Mouse (Mus musculus) A20 (cell line): ENCODE measurements at regions not wholly inside any gene's neighbourhood (a gene's known extent, or its start where the extent isn't known, plus 50 kb on each side); places are given as distances from the start of the nearest gene placed in this dataset.

ENCODE experiments used
- DNase-seq: peaks from one replicate; pipeline ENCODE4 v3.0.0-alpha.2; 2011; ENCODE audit warnings: low read depth, low spot score

DNA sequence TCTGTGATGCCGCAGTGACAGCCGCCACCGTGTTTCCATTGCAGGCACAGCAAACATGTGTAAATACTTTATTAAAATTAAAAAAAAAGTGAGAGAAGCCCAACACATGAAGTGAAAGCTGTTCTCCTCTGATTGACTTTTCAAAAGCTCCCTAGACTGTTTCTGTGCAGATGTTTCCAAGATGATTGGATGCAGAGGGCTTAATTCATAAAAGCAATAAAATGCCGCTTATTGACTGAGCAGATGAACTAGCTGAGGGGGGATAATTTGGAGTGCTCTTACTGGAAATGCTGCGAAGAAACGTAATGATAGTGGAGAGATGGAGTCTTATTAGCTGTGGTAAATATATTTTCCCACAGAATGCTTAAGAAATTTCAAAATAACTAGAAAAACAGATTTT, 170.4 kb downstream of the Rnf144a start:
- no peak for DNase-seq

DNA sequence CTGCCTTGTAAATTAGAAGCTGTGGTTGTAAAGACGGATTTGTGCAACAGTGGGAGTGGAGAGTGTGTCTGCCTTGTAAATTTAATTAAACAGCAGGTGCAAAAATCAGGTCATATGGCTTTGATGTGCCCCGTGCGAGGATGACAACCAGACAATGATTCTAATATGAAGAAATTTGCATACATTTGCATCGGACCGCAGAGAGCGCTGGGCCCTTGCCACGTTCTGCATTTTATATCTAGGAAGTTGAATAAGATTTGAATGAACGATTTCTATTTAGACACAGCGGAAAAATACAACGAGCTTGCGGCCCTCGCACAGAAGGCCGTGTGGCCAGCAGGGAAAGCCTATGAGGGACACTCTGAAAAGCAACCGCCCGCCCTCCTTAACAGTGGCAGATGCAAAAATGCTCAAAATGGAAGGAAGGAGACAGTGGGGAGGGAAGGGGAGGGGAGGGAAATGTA, 187.5 kb downstream of the Rnf144a start:
- DNase-seq = no peak

DNA sequence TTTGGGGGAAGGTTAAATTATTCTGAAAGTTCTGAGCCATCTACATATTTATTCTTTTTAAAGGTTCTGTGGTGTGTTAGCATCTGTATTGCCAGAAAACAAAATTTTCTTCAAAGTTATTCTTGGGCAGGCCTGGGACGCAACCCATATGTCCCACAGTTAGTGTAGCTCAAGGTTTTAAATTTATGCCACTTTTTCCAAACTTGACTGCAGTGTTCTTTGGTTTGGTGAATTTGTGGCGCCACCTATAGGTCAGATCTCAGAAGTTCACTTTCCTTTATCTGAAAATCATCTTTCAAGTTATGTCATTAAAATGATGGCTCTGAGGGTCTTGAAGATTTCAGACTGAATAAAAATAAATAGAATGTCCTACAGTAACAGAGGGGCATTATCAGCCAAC, 188.7 kb downstream of the Rnf144a start:
- DNase-seq = peak; percentile 4

DNA sequence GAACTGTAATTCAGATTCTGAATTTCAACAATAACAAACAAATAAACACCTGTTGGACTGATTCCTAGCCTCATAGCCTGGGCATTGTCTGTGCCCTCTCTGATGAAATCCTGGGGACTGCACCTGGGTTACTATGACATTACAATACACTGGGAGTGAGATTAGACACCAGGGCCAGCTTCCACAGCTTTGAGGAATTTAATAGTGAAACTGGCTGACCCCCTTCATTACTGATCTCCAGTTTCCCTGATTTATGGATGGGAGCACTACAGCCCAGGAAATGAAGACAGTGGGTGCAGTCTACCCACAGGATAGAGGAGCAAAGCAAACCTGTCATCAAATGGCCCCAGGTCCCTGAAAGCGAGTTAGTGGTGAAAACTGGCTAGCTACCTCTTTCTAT, 202.6 kb downstream of the Rnf144a start:
- DNase-seq = no peak

DNA sequence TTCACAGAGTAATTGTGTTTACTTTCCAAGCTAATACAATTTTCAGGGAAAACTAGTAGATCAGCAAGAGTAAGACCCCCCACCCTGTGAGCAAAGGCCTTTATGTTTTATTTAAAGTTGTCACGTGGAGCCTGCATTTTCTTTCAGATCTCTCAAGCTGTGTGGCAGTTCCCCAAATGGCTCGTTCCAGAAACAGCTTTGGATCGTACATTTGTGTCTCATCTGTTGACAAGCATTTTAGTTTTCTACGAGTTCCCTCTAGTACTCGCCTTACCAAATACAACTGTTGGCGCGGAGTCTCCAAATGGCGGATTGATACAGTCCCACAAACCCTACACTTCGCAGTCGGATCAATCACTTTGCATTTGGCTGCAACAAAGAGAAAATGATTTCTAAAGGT, 203.6 kb downstream of the Rnf144a start:
- DNase-seq = no peak

DNA sequence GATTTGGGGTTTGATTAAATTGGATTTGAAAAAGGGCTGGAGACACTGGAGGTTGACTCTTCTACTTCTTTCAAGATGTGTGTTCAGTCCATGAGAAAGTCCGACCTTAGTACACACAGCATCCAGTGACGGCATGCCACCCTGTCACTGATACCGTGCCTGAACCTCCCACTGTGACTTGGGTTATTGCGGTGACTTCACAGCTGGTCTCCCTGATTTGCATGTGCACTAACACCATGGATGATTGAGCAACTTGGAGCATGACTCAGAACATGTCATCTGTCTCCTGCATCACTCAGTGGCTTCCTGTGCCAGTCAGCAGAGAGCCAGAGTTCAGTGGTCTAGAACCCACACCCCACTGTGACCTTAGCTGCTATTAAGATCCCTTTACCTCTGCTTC, 208.3 kb downstream of the Rnf144a start:
- no peak for DNase-seq

DNA sequence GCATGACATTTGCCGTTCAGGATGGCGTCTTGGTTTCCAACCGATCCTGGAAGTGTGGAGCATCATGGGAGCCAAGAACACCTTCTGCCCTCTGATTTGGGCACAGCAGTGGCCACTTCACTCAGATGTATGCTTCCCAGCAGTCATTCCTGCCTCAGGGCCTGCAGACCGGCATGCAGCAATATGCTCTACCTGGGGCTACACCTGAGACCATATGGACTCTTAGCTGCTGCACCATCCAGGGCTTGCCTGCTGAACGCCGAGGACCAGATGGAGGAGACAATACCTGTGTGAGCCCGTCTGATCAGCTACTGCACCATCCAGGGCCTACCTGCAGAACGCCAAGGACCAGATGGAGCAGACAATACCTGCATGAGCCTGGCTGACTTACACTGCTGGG, 209.0 kb downstream of the Rnf144a start:
- no peak for DNase-seq

DNA sequence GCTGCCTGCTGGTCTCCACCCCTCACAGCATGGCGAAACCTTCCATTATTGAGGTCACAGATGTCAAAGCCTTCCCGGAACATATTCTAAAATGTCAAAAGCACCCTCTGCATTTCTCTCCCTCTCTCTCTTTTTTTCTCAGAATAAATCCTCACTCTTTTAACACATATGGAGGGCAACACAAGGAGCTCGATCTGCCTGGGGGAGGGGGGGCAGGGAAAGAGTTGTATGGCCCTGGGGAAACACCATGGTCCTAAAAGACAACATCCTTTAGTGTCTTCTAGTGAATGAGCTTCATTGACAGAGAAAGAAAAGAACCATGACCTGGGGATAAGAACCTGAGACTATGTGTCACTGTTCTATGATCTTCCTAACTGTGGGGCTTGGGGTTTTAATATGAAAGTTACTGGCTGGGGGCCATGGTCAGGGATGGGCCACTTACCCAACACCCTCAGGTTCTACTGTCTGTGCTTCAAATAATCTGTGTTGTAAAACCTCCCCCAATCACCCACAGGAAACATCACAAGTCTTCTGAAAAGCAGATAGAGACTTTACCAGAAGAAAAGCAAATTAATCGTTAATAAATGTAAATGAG, 223.0 kb downstream of the Rnf144a start:
- no peak for DNase-seq

DNA sequence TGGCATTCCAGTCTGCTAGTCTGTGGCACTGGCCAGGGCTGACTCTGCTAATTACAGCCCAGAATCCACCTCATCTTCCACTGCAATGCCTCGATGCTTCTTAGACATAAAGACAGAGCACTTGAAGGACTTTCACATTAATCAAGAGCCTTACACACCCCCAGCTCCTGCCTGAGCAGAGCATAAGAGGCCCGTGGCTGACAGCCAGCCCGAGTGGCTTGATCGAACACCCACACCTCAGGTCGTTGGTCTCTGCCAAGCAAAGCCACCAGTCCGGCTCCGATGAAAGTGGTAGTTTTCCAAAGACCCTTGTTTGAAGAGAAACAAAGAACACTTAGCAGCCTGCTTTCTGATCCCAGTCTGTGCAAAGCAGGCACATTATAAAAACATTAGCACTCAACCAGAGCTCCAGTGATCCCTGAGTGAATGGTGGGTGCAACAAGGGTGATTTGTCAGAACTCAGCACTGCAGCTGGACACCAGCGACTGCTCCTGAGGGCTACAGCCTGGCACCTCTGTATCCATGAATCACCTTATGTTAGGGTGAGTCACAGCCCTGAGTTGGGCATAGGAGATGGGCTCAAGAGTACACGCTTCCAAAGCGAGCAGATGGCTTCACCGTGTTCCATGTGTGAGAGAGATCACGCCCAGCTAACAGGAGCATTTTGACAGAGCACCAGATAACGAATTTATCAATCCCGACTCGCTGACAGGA, 223.6 kb downstream of the Rnf144a start:
- DNase-seq = no peak

DNA sequence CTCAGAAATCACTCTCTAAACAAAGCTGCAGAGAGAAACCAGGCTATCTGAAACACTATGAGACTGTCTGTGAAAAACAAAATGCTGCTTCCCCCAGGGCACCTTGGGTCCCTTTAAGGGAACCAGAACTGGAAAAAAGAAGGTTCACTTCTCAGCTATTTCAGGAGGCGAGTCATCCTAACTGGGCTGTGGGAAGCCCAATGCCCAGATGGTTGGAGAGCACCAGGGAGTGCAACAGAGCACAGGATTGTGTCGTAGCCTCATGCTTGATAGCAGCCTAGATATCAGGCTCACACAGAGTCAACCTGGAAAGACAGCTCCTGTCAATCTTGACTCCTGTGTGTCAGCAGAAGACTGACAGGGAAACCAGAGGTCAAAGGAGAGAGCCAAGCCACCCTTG, 226.1 kb downstream of the Rnf144a start:
- DNase-seq = no peak

DNA sequence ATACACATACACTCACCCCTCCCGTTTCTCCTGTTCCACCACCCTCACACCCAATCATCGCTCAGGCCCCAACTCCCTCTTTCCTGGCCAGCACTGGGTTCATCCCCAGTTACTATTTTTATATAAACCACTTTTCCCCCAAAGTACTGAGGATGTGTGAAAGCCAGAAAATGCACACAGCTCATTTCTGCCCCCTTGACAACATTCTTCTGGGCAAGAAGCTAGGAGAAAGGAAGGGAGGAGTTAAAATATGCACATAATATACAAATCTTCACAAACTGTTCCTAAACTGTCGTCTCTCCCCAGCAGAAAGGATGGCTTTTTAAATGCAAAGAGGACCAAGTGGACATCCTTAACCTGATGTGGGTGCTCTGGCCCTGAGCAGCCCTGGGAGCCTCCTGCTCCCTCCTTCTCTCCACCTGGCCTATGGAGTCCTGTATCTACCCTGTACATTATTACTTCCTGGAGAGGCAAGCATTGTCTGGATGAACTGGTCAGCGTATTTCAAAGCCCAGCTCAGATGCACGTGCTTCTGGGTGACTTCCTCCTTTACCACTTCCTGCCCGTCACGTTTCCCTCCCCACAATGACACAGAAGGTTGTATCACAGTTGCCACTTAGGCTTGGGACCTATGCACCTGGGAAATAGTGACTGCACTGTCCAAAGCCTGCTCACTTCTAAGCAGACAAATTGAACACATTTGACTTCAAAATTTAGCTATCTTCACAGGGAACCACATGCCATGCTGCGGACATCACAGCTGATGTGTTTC, 227.8 kb downstream of the Rnf144a start:
- no peak for DNase-seq

DNA sequence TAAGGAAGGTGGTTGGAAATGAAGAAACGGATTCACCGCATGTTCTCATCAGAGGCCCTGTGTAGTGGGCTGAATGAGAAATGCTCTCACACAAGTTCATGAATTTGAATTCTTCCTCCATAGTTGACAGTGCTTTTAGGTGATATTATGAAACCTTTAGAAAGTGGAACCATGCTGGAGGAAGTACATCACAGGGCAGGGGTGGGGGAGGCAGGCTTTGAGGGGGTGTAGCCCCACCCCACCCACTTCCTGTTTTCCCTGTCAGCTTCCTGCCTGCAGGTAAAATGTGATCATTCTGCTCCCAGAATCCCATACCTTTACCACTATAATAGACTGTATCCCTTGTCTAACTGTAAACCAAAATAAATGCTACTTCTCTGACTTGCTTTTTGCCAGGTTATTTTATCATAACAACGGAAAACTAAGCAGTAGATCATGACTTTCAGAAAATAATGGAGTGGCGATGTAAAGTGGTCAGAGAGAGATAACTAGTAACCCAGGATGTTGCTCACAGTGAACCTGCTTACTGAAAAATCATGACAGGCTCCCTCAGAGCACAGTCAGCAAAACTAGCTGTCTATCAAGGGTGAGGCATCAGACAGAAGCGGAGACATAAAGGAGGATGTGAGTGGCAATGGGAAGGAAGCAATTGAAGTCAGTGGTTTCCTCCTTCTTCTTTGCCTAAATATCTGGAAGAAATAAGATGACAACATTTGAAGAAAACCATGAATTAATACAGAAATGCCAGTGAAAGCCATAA, 230.2 kb downstream of the Rnf144a start:
- no peak for DNase-seq

DNA sequence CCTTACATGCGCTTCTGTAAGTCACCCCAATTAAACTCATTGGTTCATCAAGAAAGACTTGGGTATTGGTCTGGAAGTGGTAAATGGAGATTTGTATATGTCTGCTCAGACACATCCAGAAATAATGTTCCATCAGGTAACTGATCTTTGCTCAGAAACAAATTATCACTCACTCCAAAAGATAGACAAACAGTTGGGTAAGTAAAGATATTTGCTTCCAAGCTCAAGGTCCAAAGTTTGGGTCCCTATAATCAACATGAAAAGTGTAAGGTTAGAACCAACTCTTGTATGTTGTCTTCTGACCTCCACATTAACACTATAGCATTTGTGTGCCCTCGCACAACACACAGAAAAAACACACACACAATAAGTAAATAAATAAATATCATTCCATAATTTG, 232.0 kb downstream of the Rnf144a start:
- no peak for DNase-seq

DNA sequence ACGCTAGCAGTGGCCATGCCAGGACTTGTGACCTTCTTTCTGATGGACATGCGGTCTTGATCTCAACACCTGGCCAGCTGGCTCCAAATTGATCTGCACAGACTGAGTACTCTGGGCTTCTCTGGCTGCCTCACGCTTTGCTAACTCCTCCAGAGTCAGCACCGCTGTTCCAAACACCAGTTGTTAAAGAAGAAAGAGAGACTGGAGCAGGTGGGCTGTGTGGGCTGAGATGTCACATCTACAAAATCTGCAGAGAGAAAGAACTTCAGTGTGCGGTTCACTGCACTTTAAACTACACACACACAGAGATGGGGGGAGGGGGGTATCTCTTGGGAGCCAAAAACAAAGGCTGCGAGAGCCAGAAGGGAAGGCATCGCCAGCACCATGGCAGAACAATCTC, 234.2 kb downstream of the Rnf144a start:
- DNase-seq = no peak

DNA sequence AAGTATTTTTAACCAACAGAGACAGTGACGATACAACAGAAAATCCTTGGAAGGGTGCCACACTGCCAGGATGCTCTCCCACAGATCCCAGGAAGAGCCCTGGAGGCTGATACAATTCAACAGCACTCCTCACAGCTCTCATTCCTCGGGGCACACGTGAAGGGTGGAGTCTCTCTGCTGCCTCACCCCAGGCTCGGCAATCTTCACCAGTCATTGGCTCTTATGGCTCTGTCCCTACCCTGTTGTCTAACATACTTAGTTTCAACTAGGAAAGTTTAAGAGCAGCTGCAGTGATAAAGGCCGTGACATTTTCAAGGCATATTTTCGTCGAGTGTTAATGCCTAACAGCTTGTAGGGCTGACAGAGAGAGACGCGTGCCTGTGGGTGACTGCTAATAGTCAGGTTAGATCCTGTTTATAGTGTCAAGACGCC, 238.8 kb downstream of the Rnf144a start:
- DNase-seq = no peak

DNA sequence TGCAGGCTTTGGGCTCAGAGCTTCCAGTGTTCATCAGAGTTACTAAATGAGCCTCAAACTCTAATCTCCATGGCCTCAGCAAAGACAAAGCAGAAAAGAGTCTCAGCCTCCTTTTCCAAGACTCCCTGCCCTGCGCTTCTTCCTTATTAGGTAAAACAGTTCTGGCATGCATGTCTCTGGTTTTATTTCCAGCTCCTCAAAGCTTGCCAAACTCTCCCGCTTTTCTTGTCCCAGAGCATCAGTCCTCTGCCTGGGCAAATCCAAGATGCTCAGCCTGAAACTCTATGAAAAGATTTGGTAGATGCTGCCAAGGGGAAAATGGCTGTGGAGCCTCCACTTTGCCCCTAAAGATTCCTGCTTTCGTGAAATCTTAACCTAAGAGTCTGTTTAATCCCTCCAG, 251.6 kb downstream of the Rnf144a start:
- DNase-seq = no peak

DNA sequence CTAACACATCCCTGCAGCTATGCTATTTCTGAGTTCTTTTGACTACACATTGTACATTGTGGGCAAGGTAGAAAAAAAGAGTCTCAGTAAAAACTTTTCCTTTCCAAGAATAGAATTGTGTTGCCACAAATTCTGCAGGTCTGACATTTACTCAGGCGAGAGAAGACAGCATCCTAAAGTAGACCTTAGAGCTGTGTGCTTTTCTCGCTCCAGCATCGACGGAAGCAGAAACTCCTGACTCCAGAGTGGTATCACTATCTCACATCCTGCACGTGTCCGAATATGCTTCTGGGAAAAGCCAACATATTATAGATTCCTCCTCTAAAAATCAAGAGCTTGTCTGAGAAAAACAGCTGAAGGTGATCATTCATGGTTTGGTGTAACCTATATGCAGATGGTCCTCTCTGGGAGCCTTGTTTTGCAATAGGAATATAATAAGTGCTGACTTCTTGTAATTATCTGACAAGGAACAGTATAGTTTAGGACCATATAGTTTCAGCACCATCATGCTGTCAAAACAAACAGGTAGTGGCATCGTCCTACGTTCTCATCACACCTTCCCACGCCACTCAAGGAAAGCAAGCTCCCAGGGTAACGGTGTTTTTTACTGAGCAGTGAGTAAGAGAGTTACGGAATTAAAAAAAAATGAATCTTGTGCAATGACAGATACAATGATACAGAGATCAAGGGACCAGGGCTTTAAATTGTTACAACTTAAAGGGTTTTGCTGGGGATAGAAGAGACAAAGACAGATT, 254.0 kb downstream of the Rnf144a start:
- no peak for DNase-seq

DNA sequence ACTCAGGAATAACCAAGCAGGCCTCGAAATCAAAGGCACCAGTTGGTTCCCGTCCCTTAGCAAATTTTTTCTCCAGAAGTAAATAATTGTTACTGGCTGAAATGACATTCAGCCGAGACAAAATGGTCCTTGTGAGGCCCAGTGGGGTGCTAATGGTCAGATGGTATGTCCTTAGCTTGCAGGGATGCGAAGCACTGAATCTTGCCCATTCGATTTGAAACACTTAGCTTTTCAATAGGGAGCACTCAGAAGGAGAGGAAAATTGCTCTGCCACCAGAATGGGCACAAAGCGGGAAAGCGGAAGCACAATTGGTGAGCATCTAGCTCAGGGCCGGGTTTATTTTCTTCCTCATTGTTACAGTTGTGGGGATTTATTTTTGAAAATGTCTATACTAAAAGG, 262.1 kb downstream of the Rnf144a start:
- no peak for DNase-seq

DNA sequence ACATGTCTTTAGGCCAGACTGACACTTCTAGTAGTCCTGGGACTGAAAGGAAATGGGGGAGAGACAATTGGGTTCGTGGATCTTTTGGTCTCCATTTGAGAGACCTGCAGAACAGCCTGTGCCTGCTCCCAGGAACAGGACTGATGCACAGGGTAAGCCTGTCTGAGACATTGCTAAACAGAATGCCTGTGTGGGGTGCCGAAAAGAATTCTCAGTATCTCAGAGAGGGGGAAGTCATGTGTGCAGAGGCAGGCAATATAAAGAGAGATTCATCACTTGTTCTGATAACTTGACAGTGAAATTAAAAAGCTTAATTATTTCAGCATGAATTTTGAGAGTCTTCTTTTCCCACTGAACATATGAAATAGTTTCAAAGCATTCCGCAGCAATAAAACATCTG, 268.7 kb downstream of the Rnf144a start:
- DNase-seq = no peak

DNA sequence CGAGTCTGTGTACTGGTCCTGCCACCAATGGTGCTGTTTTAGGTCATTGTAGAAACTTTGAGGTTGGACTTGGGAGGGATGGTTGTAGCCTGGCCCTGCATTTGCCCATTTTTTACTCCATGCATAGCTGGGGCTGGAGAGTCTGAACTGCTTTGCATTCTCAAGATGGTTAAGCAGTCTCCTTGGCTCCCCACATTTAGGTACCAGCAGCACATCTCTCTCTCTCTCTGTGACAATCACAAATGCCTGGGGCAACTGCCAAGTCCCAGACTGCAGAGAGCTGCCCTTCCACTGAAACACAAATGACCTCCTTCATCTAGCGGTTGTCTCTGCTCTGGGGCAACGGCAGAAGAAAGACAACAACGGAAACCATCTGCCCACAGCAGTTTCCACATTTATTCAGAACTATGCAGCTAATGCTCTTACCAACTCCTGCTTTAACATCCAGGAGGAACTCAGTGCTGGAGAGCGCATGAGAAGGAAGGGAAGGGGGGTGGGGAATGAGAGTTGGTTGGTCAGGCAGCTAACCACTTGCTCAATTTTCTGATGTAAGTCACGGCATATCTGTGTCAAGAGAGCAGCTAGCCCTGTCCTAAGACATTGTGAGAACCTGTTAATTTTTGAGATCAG, 269.9 kb downstream of the Rnf144a start:
- no peak for DNase-seq

DNA sequence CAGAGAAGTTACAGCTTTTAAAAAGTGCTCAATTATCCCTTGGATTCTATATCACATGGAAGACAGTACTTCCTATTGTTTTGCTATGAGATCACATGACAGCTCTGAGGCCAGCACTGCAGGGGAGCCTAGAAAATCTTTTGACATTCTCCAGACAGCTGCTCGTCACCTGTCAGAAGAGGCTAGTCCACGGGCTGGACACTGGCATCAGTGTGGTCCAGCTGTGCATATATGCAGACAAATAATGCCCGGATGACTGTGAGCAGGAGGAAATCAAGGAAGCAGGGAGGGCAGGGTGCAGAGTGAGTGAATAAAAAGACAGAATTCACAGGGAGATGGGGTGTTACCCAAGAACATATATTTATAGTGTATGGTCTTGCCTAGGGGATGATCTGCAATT, 270.4 kb downstream of the Rnf144a start:
- no peak for DNase-seq
